Mouse (Mus musculus) induced T-regulatory cell, adult 2 months (primary cell): ENCODE data around the gene Vmn1r213.

ENCODE experiments used
- DNase-seq: peaks from one replicate; pipeline ENCODE4 v3.0.0-alpha.2; 2012; ENCODE audit warnings: low read depth

Vmn1r213 gene

DNA sequence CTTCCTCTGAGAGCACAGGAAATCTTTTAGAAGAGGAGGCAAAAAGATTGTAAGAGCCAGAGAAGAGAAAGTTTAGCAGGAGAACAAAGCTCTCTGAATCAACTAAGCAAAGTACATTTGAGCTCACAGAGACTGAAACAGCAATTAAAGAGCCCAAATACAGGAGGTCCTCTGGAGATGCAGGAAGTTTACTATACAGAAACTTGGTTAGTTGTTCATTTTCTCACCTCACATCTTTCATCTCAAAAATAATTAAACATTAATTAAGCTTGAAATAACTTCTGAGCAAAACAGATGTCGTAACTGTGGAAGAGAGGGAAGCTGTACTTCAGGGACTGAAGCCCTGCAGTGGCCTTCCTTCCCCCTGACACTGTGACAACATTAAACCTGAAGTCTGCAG is at the start of gene Vmn1r213:
Vmn1r213 (plus strand) TSS at position 301 of the 400 bp plus-strand sequence.
- no peak for DNase-seq

DNA sequence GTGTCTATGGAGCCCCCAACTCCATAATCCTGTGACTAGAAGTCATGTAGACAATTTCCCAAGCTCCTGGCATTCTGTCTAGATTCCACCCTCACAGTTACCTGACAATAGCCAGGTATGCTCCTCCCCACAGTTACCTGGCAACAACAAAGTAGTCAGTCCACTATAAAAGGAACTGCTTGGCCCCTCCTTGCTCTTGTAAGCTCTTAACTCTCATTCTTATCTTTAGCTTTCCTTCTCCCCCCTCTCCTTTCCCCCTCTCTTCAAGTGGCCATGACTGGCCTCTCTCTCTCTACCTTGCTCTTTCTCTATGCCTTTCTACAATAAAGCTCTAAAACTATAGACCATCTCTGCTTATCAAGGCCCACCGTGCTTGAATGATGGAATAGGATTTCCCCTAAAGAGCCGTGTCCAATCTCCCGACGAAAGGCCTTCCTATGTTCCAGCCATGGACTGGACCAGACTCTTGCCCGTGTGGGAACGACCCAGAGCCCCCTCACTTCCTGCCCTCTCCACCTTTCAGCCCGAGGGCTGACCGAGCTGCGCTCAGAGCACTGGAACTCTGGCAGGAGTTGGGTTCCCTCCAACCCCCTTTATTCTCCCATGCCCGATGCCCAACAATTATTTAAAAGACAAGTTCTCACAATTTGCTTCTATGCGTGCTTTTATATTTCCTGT is 17.1 kb upstream of the Vmn1r213 start:
- DNase-seq: no peak

DNA sequence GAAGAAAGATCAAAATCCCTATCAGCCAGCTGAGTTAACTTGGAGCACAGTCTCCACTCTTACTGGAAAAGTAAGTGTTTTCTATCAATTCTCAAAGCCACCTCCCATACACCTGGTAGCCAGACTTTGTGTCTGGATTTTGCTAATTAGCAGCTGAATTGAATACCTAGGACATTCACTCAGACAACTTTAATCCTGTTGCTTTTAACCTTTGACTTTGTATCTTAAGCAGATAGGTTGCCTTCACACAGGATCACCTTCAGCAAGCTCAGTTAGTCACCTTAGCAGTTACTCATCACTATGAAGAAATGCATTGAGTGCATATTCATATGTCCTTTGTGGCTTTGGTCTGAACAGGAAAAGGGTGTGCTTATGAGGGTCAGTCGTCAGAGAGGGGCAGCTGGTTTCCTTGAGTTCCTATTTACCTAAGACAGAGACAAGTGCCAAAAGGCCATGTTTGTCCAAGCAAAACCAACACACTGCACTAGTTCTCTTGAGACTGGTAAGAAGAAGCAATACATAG is 15.2 kb upstream of the Vmn1r213 start:
- DNase-seq: no peak

DNA sequence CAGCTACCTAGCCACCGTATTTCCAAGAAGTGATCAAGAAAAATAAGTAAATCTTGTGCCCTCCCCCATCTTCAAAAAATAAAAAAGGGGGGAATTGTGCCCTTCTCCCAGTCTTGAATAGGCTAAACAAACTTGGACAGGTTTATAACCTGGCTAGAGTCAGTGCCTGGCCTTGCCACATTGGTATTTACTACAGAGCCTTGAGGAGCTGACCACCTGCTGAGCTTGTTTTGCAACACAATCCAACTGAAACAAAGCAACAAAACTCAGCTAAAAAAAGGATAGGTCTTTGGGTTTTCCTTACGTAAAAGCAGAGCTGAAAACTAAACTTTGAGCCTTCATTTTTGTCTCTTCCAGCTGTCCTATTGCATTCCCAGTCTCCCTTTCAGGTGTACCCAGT is 14.7 kb upstream of the Vmn1r213 start:
- no peak for DNase-seq

DNA sequence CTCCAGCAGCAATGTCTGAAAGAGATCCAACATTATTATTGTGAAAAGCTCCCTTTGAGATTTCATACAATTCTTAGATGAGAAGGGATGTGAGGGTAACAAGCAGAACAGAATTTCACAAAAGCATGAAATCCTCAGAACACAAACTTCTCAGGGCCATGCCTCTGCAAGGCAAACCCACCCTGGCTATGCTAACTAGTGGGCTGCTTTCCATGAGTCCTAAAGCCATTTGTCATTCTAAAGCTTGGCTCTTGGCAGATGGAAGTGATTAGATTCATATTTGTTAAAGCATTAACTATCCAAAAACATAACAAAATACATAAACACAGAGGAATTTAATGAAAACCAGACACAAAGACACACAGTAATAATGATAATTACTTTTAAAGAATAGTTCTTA is 10.7 kb downstream of the Vmn1r213 start:
- DNase-seq: no peak

DNA sequence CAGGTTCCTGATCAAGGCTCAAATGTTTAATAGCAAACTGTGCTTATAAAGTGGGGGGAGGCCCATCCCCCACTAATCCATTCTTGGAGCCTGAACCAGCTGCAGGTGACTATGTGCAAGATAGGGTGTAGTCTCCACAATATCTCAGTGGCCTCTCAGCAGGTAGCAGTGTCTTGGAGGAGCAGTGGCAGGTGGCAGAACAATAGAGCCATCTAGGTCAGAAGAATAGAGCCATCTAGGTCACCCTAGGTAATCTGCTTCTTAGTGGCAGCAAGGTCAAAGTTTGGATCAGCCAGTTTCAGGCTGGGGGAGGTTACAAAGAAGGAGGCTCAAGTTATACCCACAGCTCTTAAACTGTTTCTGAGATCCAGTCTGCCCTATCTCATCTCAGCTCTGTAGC is 17.4 kb downstream of the Vmn1r213 start:
- no peak for DNase-seq

DNA sequence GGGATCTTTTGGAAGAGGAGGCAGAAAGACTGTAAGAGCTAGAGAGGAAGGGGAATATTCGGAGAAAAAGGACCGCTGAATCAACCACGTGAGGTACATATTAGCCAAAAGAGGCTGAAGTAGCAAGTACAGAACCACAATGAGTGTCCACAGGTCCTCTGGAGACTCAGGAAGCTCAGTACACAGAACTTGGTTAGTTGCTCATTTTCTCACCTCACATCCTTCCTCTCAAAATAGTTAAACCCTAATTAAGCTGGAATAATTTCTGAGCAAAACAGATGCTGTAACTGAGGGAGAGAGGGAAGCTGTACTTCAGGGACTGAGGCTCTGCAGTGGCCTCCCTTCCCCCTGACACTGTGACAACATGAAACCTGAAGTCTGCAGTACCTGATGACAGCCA is 22.7 kb downstream of the Vmn1r213 start, which contains the start of gene Vmn1r214:
Vmn1r214 (plus strand) TSS at position 301 of the 400 bp plus-strand sequence.
- no peak for DNase-seq

DNA sequence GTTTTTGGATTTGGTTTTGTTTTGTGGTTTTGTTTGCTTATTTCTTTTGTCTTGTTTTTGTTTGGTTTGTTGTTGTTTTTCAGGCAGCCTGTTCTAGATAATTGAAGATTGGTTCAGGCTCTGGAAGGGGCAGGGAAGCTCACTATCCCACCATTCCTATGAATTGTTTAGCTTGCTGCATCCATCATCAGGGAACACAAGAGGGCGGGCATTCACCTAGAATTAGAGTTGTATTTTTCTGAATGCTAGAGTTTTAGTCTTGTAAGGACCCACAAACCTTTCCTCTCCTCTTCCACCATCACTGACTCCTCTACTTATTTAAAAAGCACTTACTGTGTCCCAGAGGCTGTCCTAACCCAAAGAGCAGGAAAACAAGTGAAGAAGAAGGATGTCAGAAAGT is 50.3 kb downstream of the Vmn1r213 start:
- no peak for DNase-seq
